Mouse (Mus musculus): Measurements from ENCODE around the gene Lrrc38.

Gene Lrrc38

GRCm38 (mm10) chr4:143352301-143352700, 2.7 kb downstream of the Lrrc38 start:
- no peak for DNase-seq

GRCm38 (mm10) chr4:143361520-143361919, 12.0 kb downstream of the Lrrc38 start:
- peak in 1 of 2 experiments; percentile 33 for DNase-seq

- DNase-seq: no peak
These were observed 17.0 kb downstream of the Lrrc38 start for GRCm38 (mm10) chr4:143366415-143367041.

DNA sequence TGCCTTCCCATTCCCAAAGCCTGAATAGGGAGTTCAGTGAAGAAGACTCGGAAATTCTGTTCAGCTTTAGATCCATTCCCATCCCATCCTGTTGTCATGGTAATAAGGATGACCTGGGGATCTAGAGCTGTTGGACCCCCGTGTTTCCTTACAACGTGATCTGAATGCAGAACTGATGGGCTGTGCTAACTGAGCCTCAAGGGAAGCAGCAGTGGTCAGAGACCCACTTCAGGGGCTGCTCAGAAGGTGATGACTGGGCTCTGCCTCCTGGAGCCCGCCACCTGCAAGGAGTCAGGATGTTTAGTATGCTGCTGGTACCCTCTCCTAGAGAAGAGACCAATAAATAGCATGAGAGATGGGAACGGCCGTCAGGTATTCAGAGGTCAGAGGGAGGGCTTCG, 29.9 kb downstream of the Lrrc38 start:
- no peak for DNase-seq

DNA sequence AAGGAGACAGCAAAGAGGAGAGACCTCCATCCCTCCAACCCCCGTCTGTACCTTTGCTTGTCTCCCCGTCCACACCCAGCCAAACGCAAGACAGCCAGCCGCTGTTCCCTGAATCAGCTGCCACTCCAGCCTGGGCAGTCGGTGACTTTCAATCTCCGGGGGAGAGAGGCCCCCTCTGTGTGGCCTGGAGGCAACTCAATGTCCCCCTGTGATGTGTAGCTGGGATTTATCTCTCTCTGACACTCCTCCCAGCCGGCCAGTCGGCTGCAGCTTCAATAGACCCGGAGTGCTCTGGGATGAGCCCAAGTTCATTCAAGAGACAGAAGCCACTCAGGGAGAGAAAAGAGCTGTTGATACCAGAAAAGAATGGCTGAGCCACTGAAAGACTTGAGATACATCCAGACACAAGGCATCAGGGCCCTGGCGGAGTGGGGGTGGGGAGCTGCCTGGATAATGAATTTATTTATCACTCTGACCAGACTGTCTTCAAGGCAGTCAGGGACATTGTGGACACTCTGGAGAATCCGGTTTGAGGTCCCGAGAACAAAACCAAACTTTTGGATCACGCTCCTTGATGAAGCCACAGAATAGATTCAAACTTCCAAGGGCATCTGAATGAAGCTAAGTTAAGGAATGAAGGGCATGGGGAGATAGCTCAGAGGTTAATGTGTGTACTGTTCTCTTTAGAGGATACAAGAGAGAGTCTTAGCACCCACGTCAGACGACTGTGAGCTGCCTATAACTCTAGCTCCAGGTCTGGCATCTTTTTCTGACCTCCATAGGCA, 30.6 kb downstream of the Lrrc38 start:
- DNase-seq: no peak

DNA sequence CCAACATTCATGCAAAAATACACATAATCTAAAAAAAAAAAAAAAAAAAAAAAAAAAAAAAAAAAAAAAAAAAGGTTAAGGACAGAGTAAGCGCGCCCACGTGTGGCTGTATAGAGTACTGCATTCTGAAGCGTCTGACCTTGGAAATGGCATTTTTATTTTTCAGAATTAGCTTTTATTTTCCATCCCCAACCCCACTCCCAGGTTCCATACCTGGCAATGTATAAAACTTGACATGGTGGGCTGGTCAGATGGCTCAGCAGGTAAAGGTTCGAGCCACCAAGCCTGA, 31.1 kb downstream of the Lrrc38 start:
- peak; percentile 51 to 56 for DNase-seq

DNA sequence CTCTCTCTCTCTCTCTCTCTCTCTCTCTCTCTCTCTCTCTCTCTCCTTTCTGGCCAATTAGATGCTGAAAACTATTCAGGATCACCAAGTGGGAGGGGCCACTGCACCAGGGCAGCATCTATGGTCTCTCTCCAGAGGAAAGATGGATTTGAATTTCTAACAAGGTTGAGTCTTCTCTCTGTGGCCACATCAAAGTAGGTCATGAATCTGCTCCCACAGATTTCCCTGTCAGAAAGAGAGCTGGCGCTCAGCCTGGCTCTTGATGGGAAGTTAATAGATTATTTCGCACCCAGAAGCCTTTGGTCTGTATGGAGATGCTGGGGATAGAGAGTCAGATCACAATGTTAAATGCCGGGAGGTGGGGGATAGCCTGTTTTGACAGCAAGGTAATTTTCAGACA, 32.6 kb downstream of the Lrrc38 start:
- DNase-seq: peak; percentile 20 to 33

GRCm38 (mm10) chr4:143383646-143384045, 34.1 kb downstream of the Lrrc38 start:
- DNase-seq: no peak

DNA sequence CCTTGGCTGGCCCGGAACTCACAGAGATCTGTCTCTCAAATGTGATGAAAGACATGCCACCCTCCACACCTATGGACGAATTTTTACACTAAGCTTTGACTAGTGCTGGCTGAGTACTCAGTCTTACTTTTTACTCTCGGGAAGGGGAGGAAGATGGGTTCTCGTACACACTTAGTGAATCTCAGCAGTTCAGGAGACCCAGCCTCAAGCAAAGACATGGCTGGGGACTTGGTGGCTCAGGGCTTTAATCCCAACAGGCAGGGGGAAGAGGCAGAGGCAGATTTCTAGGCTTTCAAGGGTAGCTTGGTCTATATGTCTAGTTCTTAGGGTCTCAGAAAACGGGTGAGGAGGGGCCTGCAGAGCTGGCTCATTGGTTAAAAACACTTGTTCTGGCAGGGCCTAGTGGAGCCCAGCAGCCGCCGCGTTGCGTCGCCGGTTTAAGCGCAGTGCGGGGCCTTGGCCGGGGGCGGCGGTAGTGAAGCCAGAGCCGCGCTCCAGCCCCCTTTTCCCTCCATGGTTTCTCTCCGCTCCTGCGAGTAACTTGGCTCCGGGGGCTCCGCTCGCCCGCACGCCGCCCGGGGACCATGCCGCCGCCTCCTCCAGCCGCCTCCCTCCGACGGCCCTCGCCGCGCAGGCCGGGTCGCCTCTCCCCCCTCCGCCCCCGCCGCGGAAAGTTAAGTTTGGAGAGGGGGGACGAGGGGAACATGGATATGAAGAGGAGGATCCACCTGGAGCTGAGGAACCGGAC, 39.6 kb downstream of the Lrrc38 start:
- DNase-seq: no peak

GRCm38 (mm10) chr4:143394181-143394580, 44.6 kb downstream of the Lrrc38 start, which contains the start of gene Pramel1:
Gene Pramel1 (plus strand): TSS chr4:143394428.
- DNase-seq: no peak

DNA sequence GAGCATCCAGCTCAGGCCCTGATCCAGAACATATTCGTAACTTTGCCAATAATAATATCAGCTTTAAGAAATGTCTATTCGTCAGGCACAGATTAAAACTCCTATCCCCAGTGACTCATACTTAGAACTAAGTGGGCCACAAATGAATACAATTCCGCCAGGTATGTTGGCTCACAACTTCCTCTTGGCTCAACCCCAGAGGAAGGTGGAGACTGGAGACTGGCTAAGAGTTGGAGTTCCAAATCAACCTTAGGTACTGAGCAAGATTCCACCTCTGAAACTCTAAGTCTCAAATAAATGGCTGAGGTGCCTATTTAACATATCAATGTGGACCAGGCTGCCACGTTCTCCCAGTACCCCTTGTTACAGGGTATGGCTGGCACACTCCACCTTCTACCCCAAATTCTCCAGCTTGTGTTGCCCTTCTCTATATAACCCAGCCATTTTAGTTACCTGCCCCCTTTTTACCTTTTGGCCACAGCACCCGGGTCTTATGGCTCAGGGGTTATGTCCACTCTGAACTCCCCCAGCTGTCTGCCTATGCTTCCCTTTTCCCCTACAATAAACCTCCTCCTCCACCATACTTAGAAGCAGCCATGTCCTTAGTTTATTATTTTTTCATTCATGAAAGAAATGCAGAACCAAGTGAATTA, 62.1 kb downstream of the Lrrc38 start:
- peak; percentile 9 for DNase-seq

- DNase-seq: peak; percentile 89 to 93
These were observed 62.9 kb downstream of the Lrrc38 start, which contains the start of gene Pramef8 for GRCm38 (mm10) chr4:143412219-143413092. Gene Pramef8 (plus strand): TSS chr4:143412426.

DNA sequence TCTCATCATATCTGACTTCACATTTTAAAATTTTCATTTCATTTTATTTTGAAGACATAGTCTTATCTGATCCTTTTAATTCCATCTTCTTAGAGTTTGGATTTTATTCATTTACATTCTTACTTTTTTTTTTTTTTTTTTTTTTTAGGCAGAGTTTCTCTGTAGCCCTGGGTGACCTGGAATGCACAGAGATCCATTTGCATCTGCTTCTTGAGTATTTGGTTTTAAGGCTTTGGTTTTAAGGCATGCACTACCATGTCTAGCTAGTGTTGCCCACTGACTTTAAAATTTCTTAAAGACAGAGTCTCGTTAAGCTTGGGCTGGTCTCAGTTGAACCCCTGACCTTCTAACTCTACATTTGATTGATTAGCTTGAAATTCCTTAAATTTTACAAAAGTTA, 64.1 kb downstream of the Lrrc38 start:
- no peak for DNase-seq

GRCm38 (mm10) chr4:143414121-143414520, 64.6 kb downstream of the Lrrc38 start:
- DNase-seq: no peak
